Mouse (Mus musculus) right cerebral cortex, postnatal 14 days (tissue): ENCODE measurements around the gene Cfap36.

Source experiments
- DNase-seq: peaks from one replicate; pipeline ENCODE4 v3.0.0; 2022

Gene Cfap36

GRCm38 (mm10) chr11:29179319-29179718 is 67.9 kb downstream of the Cfap36 start:
- DNase-seq = no peak

- DNase-seq = no peak
Observed at GRCm38 (mm10) chr11:29173706-29174436, 73.3 kb downstream of the Cfap36 start.

GRCm38 (mm10) chr11:29173125-29173631 is 74.0 kb downstream of the Cfap36 start:
- peak; percentile 47 for DNase-seq

GRCm38 (mm10) chr11:29172563-29173124 is 74.6 kb downstream of the Cfap36 start, which contains the start of gene Ppp4r3b:
Ppp4r3b (plus strand) TSS chr11:29172890.
- peak; percentile 97 for DNase-seq

- peak; percentile 43 for DNase-seq
Observed at GRCm38 (mm10) chr11:29171959-29172391, 75.2 kb downstream of the Cfap36 start.
